Mouse (Mus musculus): ENCODE results near the gene Rapgef3. TPM values are rescaled to one million over a fixed set of nuclear protein-coding genes. Genes with fewer than 3 reads are reported as not detected.

Gene Rapgef3
- polyA plus RNA-seq, 1 experiment = 3.7 TPM

DNA sequence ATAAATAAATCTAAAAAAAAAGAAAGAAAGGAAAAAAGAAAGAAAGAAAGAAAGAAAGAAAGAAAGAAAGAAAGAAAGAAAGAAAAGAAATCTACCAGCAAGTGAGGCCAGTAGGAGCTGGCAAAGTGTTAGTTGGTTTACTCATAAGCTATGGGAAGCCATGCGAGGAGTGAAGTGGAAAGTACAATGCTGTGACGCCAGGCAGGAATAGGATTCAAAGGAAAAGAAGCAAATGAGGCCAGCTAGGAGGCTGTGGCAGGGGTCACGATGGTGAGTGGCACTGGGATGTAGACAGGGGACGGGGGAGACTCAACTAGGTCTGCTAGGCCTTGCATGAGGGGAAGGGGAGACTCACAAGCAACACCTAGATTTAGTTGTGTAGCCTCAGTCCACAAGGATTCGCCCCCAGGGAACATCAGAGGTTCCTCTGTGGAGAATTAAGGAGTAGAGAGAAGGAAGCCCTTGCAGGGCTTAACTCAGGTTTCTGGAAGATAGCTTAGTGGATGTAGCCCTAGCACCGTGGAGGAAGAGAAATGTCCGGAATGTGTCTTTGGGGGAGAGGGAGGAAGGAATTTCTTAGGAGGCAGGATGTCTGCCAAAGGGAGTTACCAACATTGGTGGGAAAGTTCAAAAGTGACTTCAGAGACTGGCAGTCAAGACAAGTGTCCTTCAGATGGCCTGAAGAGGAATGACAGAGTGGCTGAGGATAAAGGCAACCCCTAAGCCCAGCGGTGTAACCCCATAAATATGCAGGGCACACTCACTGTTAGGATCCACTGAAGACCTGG is 10.7 kb upstream of the Rapgef3 start, which contains the start of gene Slc48a1:
Gene Slc48a1 (plus strand): TSS at position 210 of the 788 bp plus-strand sequence.
- H3K4me1 ChIP-seq (ENCODE audit: control insufficient read depth, insufficient read depth, low read length) = peaks cover 5% of the 10 kb centered on the region
- H3K4me3 ChIP-seq (ENCODE audit: insufficient read depth, low read length) = no peak within 1 kb of the TSS
- no peak for TF ChIP-seq POLR2A (IDR thresholded peaks at IDR 0.05; ENCODE audit: borderline replicate concordance, low read depth, low read length)
- no peak for TF ChIP-seq CTCF (IDR thresholded peaks at IDR 0.05; ENCODE audit: low read depth, low read length)
- no peak within 1 kb of the TSS for H3K27ac ChIP-seq (ENCODE audit: insufficient read depth, low read depth, low read length)

DNA sequence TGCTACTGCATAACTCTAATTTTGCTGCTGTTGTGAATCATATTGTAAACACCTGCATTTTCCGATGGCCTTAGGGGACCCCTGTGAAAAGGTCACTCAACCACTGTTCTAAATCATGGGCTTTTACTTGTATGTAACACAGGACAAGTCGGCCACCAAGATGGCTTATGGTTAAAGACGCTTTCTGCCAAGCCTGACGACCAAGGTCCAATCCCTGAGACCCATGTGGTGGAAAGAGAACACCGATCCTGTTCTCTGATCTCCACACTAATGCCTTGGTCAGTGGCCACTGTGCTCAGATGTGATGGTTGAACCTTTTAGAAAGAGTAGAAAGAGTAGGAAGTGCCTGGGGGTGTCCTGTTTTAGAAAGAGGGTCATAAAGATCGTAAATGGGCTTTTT is 9.1 kb upstream of the Rapgef3 start:
- Histone ChIP-seq H3K27ac (ENCODE audit: insufficient read depth, low read depth, low read length) (no peak overlapping the region), H3K4me1 (ENCODE audit: control insufficient read depth, insufficient read depth, low read length) (peaks cover 5% of the 10 kb centered on the region), H3K4me3 (ENCODE audit: insufficient read depth, low read length) (no peak overlapping the region)
- TF ChIP-seq CTCF (IDR thresholded peaks at IDR 0.05; ENCODE audit: low read depth, low read length) (no peak), POLR2A (IDR thresholded peaks at IDR 0.05; ENCODE audit: borderline replicate concordance, low read depth, low read length) (no peak)

DNA sequence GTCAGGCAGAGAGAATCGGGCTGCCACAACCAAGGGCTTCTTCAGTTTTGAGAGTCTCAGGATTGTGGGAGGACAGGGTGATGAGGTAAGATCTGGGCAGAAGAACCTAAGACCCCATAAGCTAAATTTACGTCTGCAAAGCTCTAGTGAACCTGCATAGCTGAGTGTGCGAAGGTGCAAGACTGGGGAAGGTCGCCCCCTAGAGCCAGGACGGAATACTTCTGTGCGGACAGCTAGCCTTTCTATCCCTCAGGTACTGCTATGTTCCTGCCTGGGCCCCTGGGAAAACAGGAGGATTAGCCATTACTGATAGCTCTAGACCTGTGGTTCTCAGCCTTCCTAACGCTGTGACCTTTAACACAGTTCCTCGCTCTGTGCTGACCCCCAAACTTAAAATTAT is 8.7 kb upstream of the Rapgef3 start:
- H3K4me1 ChIP-seq (ENCODE audit: control insufficient read depth, insufficient read depth, low read length) = peaks cover 5% of the 10 kb centered on the region
- H3K4me3 ChIP-seq (ENCODE audit: insufficient read depth, low read length) = no peak overlapping the region
- no peak for TF ChIP-seq POLR2A (IDR thresholded peaks at IDR 0.05; ENCODE audit: borderline replicate concordance, low read depth, low read length)
- peak; percentile 62 for TF ChIP-seq CTCF (IDR thresholded peaks at IDR 0.05; ENCODE audit: low read depth, low read length)
- H3K27ac ChIP-seq (ENCODE audit: insufficient read depth, low read depth, low read length) = no peak overlapping the region

GRCm38 (mm10) chr15:97773961-97774370 is 6.2 kb upstream of the Rapgef3 start:
- Histone ChIP-seq H3K4me3 (ENCODE audit: insufficient read depth, low read length) (no peak overlapping the region), H3K27ac (ENCODE audit: insufficient read depth, low read depth, low read length) (peak overlapping the region; percentile 26; the same call in 1 of the 2 replicates), H3K4me1 (ENCODE audit: control insufficient read depth, insufficient read depth, low read length) (peaks cover 5% of the 10 kb centered on the region)
- no peak for TF ChIP-seq POLR2A (IDR thresholded peaks at IDR 0.05; ENCODE audit: borderline replicate concordance, low read depth, low read length)
- no peak for TF ChIP-seq CTCF (IDR thresholded peaks at IDR 0.05; ENCODE audit: low read depth, low read length)

GRCm38 (mm10) chr15:97773108-97773507 is 5.3 kb upstream of the Rapgef3 start:
- Histone ChIP-seq H3K27ac (ENCODE audit: insufficient read depth, low read depth, low read length) (no peak overlapping the region), H3K4me3 (ENCODE audit: insufficient read depth, low read length) (no peak overlapping the region), H3K4me1 (ENCODE audit: control insufficient read depth, insufficient read depth, low read length) (peaks cover 5% of the 10 kb centered on the region)
- TF ChIP-seq POLR2A (IDR thresholded peaks at IDR 0.05; ENCODE audit: borderline replicate concordance, low read depth, low read length) (no peak), CTCF (IDR thresholded peaks at IDR 0.05; ENCODE audit: low read depth, low read length) (no peak)

- peaks cover 5% of the 10 kb centered on the region for H3K4me1 ChIP-seq (ENCODE audit: control insufficient read depth, insufficient read depth, low read length)
- H3K27ac ChIP-seq (ENCODE audit: insufficient read depth, low read depth, low read length) = no peak overlapping the region
- H3K4me3 ChIP-seq (ENCODE audit: insufficient read depth, low read length) = no peak overlapping the region
- no peak for TF ChIP-seq CTCF (IDR thresholded peaks at IDR 0.05; ENCODE audit: low read depth, low read length)
- no peak for TF ChIP-seq POLR2A (IDR thresholded peaks at IDR 0.05; ENCODE audit: borderline replicate concordance, low read depth, low read length)
Measured at GRCm38 (mm10) chr15:97770280-97770679, 2.5 kb upstream of the Rapgef3 start.

DNA sequence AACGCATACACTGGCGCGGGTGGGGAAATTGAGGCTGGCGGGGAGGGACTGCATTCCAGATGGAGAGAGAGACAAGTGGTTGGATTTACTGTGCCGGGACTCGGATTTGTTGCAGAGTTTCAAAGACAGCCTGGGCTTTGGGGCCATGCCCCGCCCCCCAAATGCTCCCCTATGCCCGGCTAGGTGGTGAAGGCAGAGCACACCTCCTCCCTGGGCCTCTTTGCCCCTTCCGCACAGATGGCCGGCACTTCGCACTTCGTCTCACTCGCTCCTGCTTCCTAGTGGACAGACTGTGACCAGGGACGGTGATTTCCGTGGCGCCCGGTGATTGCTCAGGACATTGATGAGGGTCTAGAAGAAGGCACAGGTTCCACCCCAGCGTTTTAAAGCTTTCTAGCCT is 420 bp upstream of the Rapgef3 start:
- Histone ChIP-seq H3K27ac (ENCODE audit: insufficient read depth, low read depth, low read length) (no peak overlapping the region), H3K4me1 (ENCODE audit: control insufficient read depth, insufficient read depth, low read length) (no peaks in the 10 kb centered on the region), H3K4me3 (ENCODE audit: insufficient read depth, low read length) (peak overlapping the region; percentile 39)
- TF ChIP-seq POLR2A (IDR thresholded peaks at IDR 0.05; ENCODE audit: borderline replicate concordance, low read depth, low read length) (no peak), CTCF (IDR thresholded peaks at IDR 0.05; ENCODE audit: low read depth, low read length) (no peak)

GRCm38 (mm10) chr15:97766594-97767279 is 1.0 kb downstream of the Rapgef3 start:
- TF ChIP-seq CTCF (IDR thresholded peaks at IDR 0.05; ENCODE audit: low read depth, low read length) = no peak
- no peak for TF ChIP-seq POLR2A (IDR thresholded peaks at IDR 0.05; ENCODE audit: borderline replicate concordance, low read depth, low read length)
- H3K27ac ChIP-seq (ENCODE audit: insufficient read depth, low read depth, low read length) = no peak overlapping the region
- H3K4me1 ChIP-seq (ENCODE audit: control insufficient read depth, insufficient read depth, low read length) = no peaks in the 10 kb centered on the region
- H3K4me3 ChIP-seq (ENCODE audit: insufficient read depth, low read length) = no peak overlapping the region

DNA sequence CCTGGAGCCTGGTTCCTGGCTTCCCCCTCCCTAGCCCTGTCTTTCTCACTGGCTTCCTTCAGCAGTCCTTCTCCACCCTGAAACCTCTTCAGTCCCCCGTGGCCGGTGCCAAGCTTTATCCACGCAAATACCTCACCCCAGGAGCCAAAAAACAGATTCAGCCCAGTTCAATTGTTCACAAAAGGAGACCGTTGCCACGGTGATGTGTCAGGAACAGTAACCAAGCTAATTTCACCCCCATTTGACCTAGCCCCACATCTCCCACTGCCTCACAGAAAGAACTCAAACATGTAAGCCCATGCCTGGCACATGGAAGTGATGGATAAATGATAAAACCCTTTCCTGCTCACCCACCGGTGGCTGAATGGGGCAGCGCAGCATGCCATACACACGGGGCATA is 1.6 kb downstream of the Rapgef3 start:
- Histone ChIP-seq H3K4me1 (ENCODE audit: control insufficient read depth, insufficient read depth, low read length) (no peaks in the 10 kb centered on the region), H3K27ac (ENCODE audit: insufficient read depth, low read depth, low read length) (no peak overlapping the region), H3K4me3 (ENCODE audit: insufficient read depth, low read length) (no peak overlapping the region)

More for the DNA sequence above, 1.6 kb downstream of the Rapgef3 start:
- TF ChIP-seq CTCF (IDR thresholded peaks at IDR 0.05; ENCODE audit: low read depth, low read length) = no peak
- no peak for TF ChIP-seq POLR2A (IDR thresholded peaks at IDR 0.05; ENCODE audit: borderline replicate concordance, low read depth, low read length)

Data from bone marrow macrophage, adult 2 months (primary cell).